Mouse (Mus musculus) spleen, postnatal 36 days (tissue): Measurements from ENCODE around the gene Zfp809.

Experiments
- DNase-seq, 2 experiments: peaks; one replicate each; pipeline ENCODE4 v3.0.0; 2022; ENCODE audit warnings: low spot score in 2 of 2, mixed read lengths in 1 of 2

The Zfp809 gene

DNA sequence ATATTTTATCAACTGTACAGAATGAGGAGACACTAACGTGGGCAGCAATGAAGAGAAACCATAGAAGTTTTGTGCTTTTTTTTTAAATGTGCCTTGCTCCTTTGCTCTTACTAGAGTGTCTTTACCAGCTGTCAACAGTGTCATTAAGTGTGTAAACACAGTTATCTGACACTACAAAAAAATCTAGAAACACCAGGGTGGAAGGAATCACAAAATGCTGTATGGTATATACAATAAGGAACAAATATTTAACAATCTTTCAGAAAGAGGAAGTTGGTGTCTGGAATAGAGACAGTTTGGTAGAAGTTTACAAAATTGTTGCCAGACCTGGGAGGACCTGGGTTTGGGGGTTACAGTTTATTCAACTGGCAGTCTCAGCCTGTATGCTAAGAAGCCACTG is 36.1 kb downstream of the Zfp809 start:
- no peak for DNase-seq

DNA sequence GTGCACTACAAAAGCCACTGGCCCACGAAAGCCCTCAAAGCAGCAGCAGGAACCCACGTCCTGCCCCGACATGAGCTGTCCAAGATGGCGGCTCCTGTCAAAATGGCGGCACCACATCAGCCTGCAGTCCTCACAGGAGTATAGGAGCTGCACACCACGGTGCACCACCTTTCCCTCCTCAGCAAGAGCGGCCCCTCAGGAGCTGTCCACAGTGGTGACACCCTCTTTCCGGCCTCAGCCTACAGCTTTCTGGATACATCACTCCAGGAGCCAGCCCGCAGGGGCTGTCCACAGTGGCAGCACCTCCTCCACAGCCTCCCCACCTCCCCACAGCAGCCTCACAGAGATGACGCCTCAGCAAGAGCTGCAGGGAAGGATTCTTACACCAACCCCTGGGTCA is 37.1 kb downstream of the Zfp809 start:
- DNase-seq: no peak

DNA sequence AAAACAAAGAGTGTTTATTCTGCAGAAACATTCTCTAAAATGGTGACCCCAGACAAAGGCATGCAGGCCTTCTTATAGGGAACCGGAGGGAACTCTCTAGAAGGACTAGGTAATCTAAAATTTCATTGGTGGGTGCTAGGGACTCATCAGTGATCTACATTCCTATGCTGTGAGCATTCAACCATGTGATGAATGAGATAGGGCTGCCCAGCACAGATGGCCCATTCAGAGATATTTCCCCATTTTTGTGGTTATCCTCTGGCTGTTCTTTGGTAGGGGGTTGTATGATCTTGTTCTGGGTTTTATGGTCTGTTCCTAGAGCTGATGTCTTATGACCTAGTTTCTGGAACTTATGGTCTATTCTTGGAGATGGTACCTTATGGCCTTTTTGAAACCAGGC is 43.4 kb downstream of the Zfp809 start:
- no peak for DNase-seq

DNA sequence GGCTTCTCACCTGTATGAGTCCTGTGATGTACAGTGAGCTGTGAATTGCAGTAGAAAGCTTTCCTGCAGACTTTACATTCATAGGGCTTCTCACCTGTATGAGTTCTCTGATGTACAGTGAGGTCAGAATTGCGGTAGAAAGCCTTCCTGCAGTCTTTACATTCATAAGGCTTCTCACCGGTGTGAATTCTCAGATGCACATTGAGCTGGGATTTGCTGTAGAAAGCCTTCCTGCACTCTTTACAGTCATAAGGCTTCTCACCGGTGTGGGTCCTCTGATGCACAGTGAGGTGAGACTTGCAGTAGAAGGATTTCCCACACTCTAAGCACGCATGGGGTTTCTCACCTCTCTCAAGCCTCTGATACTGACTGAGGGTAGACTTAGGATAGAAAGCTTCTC is 53.2 kb downstream of the Zfp809 start:
- no peak for DNase-seq
